Comparison of ENCODE assay signal across 21 mouse cellular contexts in the genomic region with DNA sequence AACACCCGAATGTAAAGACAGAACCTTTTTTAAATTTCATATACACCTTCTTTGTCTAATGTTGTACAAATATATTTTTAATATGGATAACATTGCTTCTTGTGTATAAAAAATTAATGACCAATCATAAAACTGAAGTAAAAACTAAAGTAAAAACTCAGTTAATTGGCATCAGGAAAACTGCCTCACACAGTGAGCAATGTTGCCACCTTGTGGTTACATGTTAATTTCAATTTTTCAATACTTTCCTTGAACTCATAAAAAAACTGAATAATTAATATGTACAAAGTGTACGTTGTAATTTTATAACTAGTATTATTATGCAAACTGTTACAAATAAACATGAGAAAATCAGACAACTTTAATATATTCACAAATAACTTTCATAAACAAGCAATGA. TPM values are rescaled to one million over a fixed set of nuclear protein-coding genes. Genes with fewer than 3 reads are reported as not detected.
DNase-seq lines count a peak whose midpoint lies in the region; ATAC-seq and TF ChIP-seq lines count a peak whose summit lies in the region.
"Had no signal": no experiment of that assay in that cellular context is flagged by ENCODE, and none has a peak within 500 bp of the region (broad histone marks: within the 10 kb centered on the region; RNA-seq: fewer than 3 reads in every experiment).

No protein-coding gene starts in this region.

- DNase-seq in 3T3-L1 (ENCODE audit: low read depth, low spot score) (peak; percentile 10), 416B (ENCODE audit: low read depth) (peak; percentile 17)
- peak; percentile 8 for DNase-seq in brain, embryonic 14.5 days (ENCODE audit: low read depth)
- no peak for DNase-seq in thymus, postnatal 14 days
- DNase-seq: cerebellum, adult 9-11 months; gastrocnemius, postnatal 10 days; layer of hippocampus, postnatal 36 days; left cerebral cortex, postnatal 4 days; lung, adult 18-20 months; lung, postnatal 36 days; thymus, adult 2 months had no signal

- H3K4me3 ChIP-seq in intestine, postnatal 0 days (ENCODE audit: low read depth, low read length): no peak overlapping the region
- H3K4me3 ChIP-seq in intestine, embryonic 16.5 days (ENCODE audit: low read length): no peak overlapping the region
- H3K4me3 ChIP-seq: midbrain, embryonic 12.5 days had no signal

- 68% methylated on average over 2 of the region's 2 CpGs for WGBS in intestine, postnatal 0 days
- 72% methylated on average over 2 of the region's 2 CpGs for WGBS in intestine, embryonic 16.5 days

- no peak for ATAC-seq in intestine, postnatal 0 days
- ATAC-seq in intestine, embryonic 16.5 days: no peak
- ATAC-seq in erythroblast, adult 5-6 weeks (replicated peaks; ENCODE audit: low FRiP score, poor library complexity, severe bottlenecking): no peak

- H3K9ac ChIP-seq in intestine, postnatal 0 days (ENCODE audit: low read depth, low read length): no peak overlapping the region
- no peak overlapping the region for H3K9ac ChIP-seq in intestine, embryonic 16.5 days (ENCODE audit: low read depth, low read length)
- H3K9ac ChIP-seq: midbrain, embryonic 12.5 days had no signal

- no peaks in the 10 kb centered on the region for H3K27me3 ChIP-seq in intestine, postnatal 0 days (replicated peaks; ENCODE audit: control insufficient read depth, insufficient read depth, low read length)
- no peaks in the 10 kb centered on the region for H3K27me3 ChIP-seq in intestine, embryonic 16.5 days (replicated peaks; ENCODE audit: control insufficient read depth, insufficient read depth, low read length)
- H3K27me3 ChIP-seq: midbrain, embryonic 12.5 days had no signal

- no peaks in the 10 kb centered on the region for H3K36me3 ChIP-seq in intestine, postnatal 0 days (ENCODE audit: control insufficient read depth, insufficient read depth)
- no peaks in the 10 kb centered on the region for H3K36me3 ChIP-seq in intestine, embryonic 16.5 days (ENCODE audit: control insufficient read depth, insufficient read depth, low read length)
- H3K36me3 ChIP-seq: midbrain, embryonic 12.5 days had no signal

- H3K4me1 ChIP-seq in intestine, postnatal 0 days (replicated peaks; ENCODE audit: control insufficient read depth, insufficient read depth, low read length): no peaks in the 10 kb centered on the region
- H3K4me1 ChIP-seq in intestine, embryonic 16.5 days (ENCODE audit: control insufficient read depth, insufficient read depth, low read length): no peaks in the 10 kb centered on the region
- H3K4me1 ChIP-seq: midbrain, embryonic 12.5 days had no signal

- no peak for TF ChIP-seq POLR2A in brain, embryonic 14.5 days (IDR thresholded peaks at IDR 0.05; ENCODE audit: borderline replicate concordance, extremely low read depth, insufficient read depth, insufficient read length, poor library complexity, severe bottlenecking)

- no peak overlapping the region for H3K27ac ChIP-seq in intestine, postnatal 0 days (ENCODE audit: low read depth, low read length)
- no peak overlapping the region for H3K27ac ChIP-seq in intestine, embryonic 16.5 days (ENCODE audit: low read length)
- H3K27ac ChIP-seq: midbrain, embryonic 12.5 days had no signal

- H3K4me2 ChIP-seq in intestine, postnatal 0 days (replicated peaks; ENCODE audit: low read depth): no peak overlapping the region
- no peak overlapping the region for H3K4me2 ChIP-seq in intestine, embryonic 16.5 days (ENCODE audit: low read depth, low read length)
- H3K4me2 ChIP-seq: midbrain, embryonic 12.5 days had no signal

- TF ChIP-seq CTCF in intestine, postnatal 0 days (IDR thresholded peaks at IDR 0.05; ENCODE audit: low read depth): 0 out of 2 replicates have a peak, but pooled peaks have one; percentile 28
- TF ChIP-seq CTCF in brain, embryonic 14.5 days (IDR thresholded peaks at IDR 0.05; ENCODE audit: borderline replicate concordance, extremely low read depth, insufficient read depth, insufficient read length): no peak

- no peaks in the 10 kb centered on the region for H3K9me3 ChIP-seq in intestine, postnatal 0 days (ENCODE audit: control insufficient read depth)
- H3K9me3 ChIP-seq in intestine, embryonic 16.5 days (ENCODE audit: control insufficient read depth, low read length): no peaks in the 10 kb centered on the region
- H3K9me3 ChIP-seq: midbrain, embryonic 12.5 days had no signal

RNA-seq across cellular contexts. Expression of a gene that starts 33.6 kb away (rescaled TPM):
- polyA plus RNA-seq in intestine, postnatal 0 days (2015; fragmentation: Nextera tagmentation; extraction: Ambion mirVana): 0.10 and 0.17 TPM in 2 replicates
- polyA plus RNA-seq in intestine, embryonic 16.5 days (2015; fragmentation: Nextera tagmentation; extraction: Ambion mirVana): not detected in 2 replicates
- polyA plus RNA-seq in brain, embryonic 14.5 days (2012; rRNA removed): not detected in 2 replicates
- not detected in 2 replicates for total RNA-seq in erythroblast, adult 5-6 weeks (2015; ENCODE audit: low replicate concordance)
- not detected in 2 replicates for total RNA-seq in erythroblast, adult 5-6 weeks (2017; ENCODE audit: low replicate concordance)
- total RNA-seq: adrenal gland, postnatal 4 days; gastrocnemius, postnatal 10 days; heart, adult 8-10 months; layer of hippocampus, postnatal 36 days; left cerebral cortex, postnatal 4 days; liver, adult 2 months had no signal
- polyA plus RNA-seq: heart, embryonic 16.5 days; kidney, embryonic 14.5 days; liver, adult 2 months; midbrain, embryonic 12.5 days; stomach, embryonic 14.5 days had no signal

RNA-seq across cellular contexts. Expression of a gene that starts 43.3 kb away (rescaled TPM):
- not detected in 2 replicates for polyA plus RNA-seq in intestine, postnatal 0 days (2015; fragmentation: Nextera tagmentation; extraction: Ambion mirVana)
- polyA plus RNA-seq in intestine, embryonic 16.5 days (2015; fragmentation: Nextera tagmentation; extraction: Ambion mirVana): not detected in 2 replicates
- polyA plus RNA-seq in brain, embryonic 14.5 days (2012; rRNA removed): not detected in 2 replicates
- not detected in 2 replicates for total RNA-seq in erythroblast, adult 5-6 weeks (2015; ENCODE audit: low replicate concordance)
- total RNA-seq in erythroblast, adult 5-6 weeks (2017; ENCODE audit: low replicate concordance): not detected in 2 replicates
- total RNA-seq: adrenal gland, postnatal 4 days; gastrocnemius, postnatal 10 days; heart, adult 8-10 months; layer of hippocampus, postnatal 36 days; left cerebral cortex, postnatal 4 days; liver, adult 2 months had no signal
- polyA plus RNA-seq: heart, embryonic 16.5 days; kidney, embryonic 14.5 days; liver, adult 2 months; midbrain, embryonic 12.5 days; stomach, embryonic 14.5 days; thymus, adult 2 months had no signal
